Mouse (Mus musculus): ENCODE measurements around the gene Dad1. TPM values are rescaled to one million over a fixed set of nuclear protein-coding genes. Genes with fewer than 3 reads are reported as not detected.

Gene Dad1
- polyA plus RNA-seq, 2 experiments, result 133 to 224 TPM

DNA sequence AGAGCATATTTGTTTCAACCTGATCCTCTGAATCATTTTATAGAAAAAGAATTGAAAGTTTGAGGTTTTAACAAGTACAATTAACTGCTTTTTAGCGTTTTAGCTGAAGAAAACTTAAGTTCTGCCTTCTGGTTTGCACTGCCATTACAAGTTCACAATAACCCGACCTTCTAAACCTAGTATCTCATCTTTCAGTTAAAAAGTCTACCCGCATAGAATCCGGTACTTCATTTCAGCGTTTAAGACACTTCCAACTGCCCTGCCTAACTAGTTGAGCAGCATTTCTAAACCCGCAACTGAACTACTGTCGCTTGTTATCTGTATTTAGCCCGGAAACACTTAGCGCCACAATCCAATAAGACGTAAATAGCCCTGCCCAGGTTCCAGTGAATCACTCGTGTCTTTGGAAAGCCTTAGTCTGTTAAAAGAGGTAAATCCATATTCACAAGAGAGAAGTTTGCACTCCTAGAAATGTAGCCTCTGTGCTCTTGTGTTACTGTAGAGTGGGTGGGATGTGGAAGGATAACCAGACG, 832 bp upstream of the Dad1 start:
- H3K27ac ChIP-seq, result peak overlapping the region; percentile 91
- peak overlapping the region; percentile 71 to 93 for H3K4me3 ChIP-seq (ENCODE audit: insufficient read depth in 1 of 2, low read depth in 2 of 2, low read length in 2 of 2)
- H3K27me3 ChIP-seq (ENCODE audit: control insufficient read depth, insufficient read depth, low read length), result no peaks in the 10 kb centered on the region
- H3K9me3 ChIP-seq (ENCODE audit: control insufficient read depth, low read length), result no peaks in the 10 kb centered on the region
- no peak for DNase-seq (ENCODE audit: low read depth in 3 of 3, low spot score in 3 of 3)
- WGBS (ENCODE audit: insufficient replicate concordance), result 46% methylated on average over 12 of the region's 12 CpGs
- no peaks in the 10 kb centered on the region for H3K36me3 ChIP-seq (replicated peaks; ENCODE audit: control insufficient read depth, insufficient read depth, low read depth)
- ATAC-seq (ENCODE audit: insufficient read depth), result no peak
- TF ChIP-seq CTCF (IDR thresholded peaks at IDR 0.05; ENCODE audit: low read depth), result no peak
- TF ChIP-seq EP300 (IDR thresholded peaks at IDR 0.05; ENCODE audit: low read depth), result no peak
- H3K4me1 ChIP-seq (replicated peaks; ENCODE audit: control insufficient read depth in 2 of 2, insufficient read depth in 2 of 2, low read length in 1 of 2), result peaks cover 24 to 32% of the 10 kb centered on the region in 2 experiments
- H3K4me2 ChIP-seq (ENCODE audit: low read depth), result peak overlapping the region; percentile 81
- H3K9ac ChIP-seq (replicated peaks), result peak overlapping the region; percentile 92

GRCm38 (mm10) chr14:54250122-54250521, 3.8 kb downstream of the Dad1 start:
- H3K27ac ChIP-seq, result no peak overlapping the region
- no peak overlapping the region for H3K4me2 ChIP-seq (ENCODE audit: low read depth)

DNA sequence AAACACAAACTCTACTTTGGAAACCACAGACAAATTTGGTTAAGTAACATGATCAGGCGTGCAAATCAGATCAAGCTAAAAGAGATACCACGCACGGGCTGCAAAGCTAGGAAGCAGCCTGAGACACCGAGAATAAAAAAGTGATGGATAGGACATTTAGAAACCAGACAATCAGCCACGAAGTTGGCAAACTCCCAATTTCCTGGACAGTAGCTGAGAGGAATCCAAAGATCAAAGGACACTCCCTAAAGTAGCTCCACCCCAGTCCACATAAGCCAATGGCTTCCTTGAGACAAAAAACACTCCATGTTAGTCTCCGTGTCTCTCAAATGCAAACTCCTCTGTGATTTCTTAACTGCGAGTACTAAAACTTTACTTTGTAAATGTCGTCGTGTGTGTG, 4.6 kb downstream of the Dad1 start:
- TF ChIP-seq CTCF (IDR thresholded peaks at IDR 0.05; ENCODE audit: low read depth) (no peak), EP300 (IDR thresholded peaks at IDR 0.05; ENCODE audit: low read depth) (no peak)
- Histone ChIP-seq H3K4me3 (ENCODE audit: insufficient read depth in 1 of 2, low read depth in 2 of 2, low read length in 2 of 2) (no peak overlapping the region), H3K27ac (no peak overlapping the region), H3K4me2 (ENCODE audit: low read depth) (no peak overlapping the region), H3K9me3 (ENCODE audit: control insufficient read depth, low read length) (no peaks in the 10 kb centered on the region), H3K4me1 (replicated peaks; ENCODE audit: control insufficient read depth in 2 of 2, insufficient read depth in 2 of 2, low read length in 1 of 2) (peaks cover 5 to 15% of the 10 kb centered on the region in 2 experiments), H3K36me3 (replicated peaks; ENCODE audit: control insufficient read depth, insufficient read depth, low read depth) (no peaks in the 10 kb centered on the region; the same call in 1 of the 2 replicates), H3K27me3 (ENCODE audit: control insufficient read depth, insufficient read depth, low read length) (no peaks in the 10 kb centered on the region), H3K9ac (replicated peaks) (no peak overlapping the region)
- WGBS (ENCODE audit: insufficient replicate concordance), result 63% methylated on average over 9 of the region's 9 CpGs
- DNase-seq (ENCODE audit: low read depth in 3 of 3, low spot score in 3 of 3), result no peak
- no peak for ATAC-seq (ENCODE audit: insufficient read depth)

More at GRCm38 (mm10) chr14:54250122-54250521, 3.8 kb downstream of the Dad1 start:
- TF ChIP-seq CTCF (IDR thresholded peaks at IDR 0.05; ENCODE audit: low read depth) (no peak), EP300 (IDR thresholded peaks at IDR 0.05; ENCODE audit: low read depth) (no peak)
- H3K9ac ChIP-seq (replicated peaks), result no peak overlapping the region
- no peak overlapping the region for H3K4me3 ChIP-seq (ENCODE audit: insufficient read depth in 1 of 2, low read depth in 2 of 2, low read length in 2 of 2)
- DNase-seq (ENCODE audit: low read depth in 3 of 3, low spot score in 3 of 3), result no peak
- no peak for ATAC-seq (ENCODE audit: insufficient read depth)
- 56% methylated on average over 4 of the region's 4 CpGs for WGBS (ENCODE audit: insufficient replicate concordance)
- H3K4me1 ChIP-seq (replicated peaks; ENCODE audit: control insufficient read depth in 2 of 2, insufficient read depth in 2 of 2, low read length in 1 of 2), result peaks cover 10 to 20% of the 10 kb centered on the region in 2 experiments
- no peaks in the 10 kb centered on the region for H3K27me3 ChIP-seq (ENCODE audit: control insufficient read depth, insufficient read depth, low read length)
- no peaks in the 10 kb centered on the region for H3K9me3 ChIP-seq (ENCODE audit: control insufficient read depth, low read length)
- no peaks in the 10 kb centered on the region; the same call in 1 of the 2 replicates for H3K36me3 ChIP-seq (replicated peaks; ENCODE audit: control insufficient read depth, insufficient read depth, low read depth)

DNA sequence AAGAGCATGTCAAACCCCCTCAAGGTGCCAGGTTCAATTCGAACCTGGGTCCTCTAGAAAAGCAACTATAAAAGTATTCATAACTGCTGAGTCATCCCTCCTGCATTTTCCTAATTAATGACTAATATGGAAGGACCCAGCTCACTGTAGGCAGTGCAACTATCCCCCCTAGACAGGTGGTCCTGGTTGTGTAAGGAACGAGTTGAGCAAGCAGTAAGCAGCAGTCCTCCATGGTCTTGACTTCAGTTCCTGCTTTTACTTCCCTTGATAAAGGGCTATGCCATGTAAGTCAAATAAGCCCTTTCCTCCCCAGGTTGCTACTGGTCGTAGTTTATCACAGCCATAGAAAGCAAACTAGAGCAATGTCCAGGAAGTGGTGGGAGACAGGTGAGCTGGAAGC, 7.7 kb downstream of the Dad1 start:
- no peak for ATAC-seq (ENCODE audit: insufficient read depth)
- H3K4me3 ChIP-seq (ENCODE audit: insufficient read depth in 1 of 2, low read depth in 2 of 2, low read length in 2 of 2), result no peak overlapping the region
- 65% methylated on average over 3 of the region's 3 CpGs for WGBS (ENCODE audit: insufficient replicate concordance)

GRCm38 (mm10) chr14:54244183-54244582, 9.7 kb downstream of the Dad1 start:
- H3K4me3 ChIP-seq (ENCODE audit: insufficient read depth in 1 of 2, low read depth in 2 of 2, low read length in 2 of 2), result no peak overlapping the region
- no peak for DNase-seq (ENCODE audit: low read depth in 3 of 3, low spot score in 3 of 3)
- no peak overlapping the region for H3K4me2 ChIP-seq (ENCODE audit: low read depth)
- H3K27ac ChIP-seq, result no peak overlapping the region
- ATAC-seq (ENCODE audit: insufficient read depth), result no peak
- 82% methylated on average over 3 of the region's 3 CpGs for WGBS (ENCODE audit: insufficient replicate concordance)
- no peak overlapping the region for H3K9ac ChIP-seq (replicated peaks)
- TF ChIP-seq EP300 (IDR thresholded peaks at IDR 0.05; ENCODE audit: low read depth) (no peak), CTCF (IDR thresholded peaks at IDR 0.05; ENCODE audit: low read depth) (no peak)
- no peaks in the 10 kb centered on the region for H3K9me3 ChIP-seq (ENCODE audit: control insufficient read depth, low read length)
- H3K27me3 ChIP-seq (ENCODE audit: control insufficient read depth, insufficient read depth, low read length), result no peaks in the 10 kb centered on the region
- H3K36me3 ChIP-seq (replicated peaks; ENCODE audit: control insufficient read depth, insufficient read depth, low read depth), result peaks cover 28% of the 10 kb centered on the region
- 0 out of 4 replicates have a peak, but pooled peaks cover 0 to under 1% of the 10 kb centered on the region in 2 experiments for H3K4me1 ChIP-seq (replicated peaks; ENCODE audit: control insufficient read depth in 2 of 2, insufficient read depth in 2 of 2, low read length in 1 of 2)

More for the DNA sequence above, 7.7 kb downstream of the Dad1 start:
- Histone ChIP-seq H3K9me3 (ENCODE audit: control insufficient read depth, low read length) (no peaks in the 10 kb centered on the region), H3K27me3 (ENCODE audit: control insufficient read depth, insufficient read depth, low read length) (no peaks in the 10 kb centered on the region), H3K27ac (no peak overlapping the region), H3K4me1 (replicated peaks; ENCODE audit: control insufficient read depth in 2 of 2, insufficient read depth in 2 of 2, low read length in 1 of 2) (peaks cover 0 to 13% of the 10 kb centered on the region in 2 experiments; a peak in 3 of 4 replicates), H3K4me2 (ENCODE audit: low read depth) (no peak overlapping the region), H3K9ac (replicated peaks) (no peak overlapping the region), H3K36me3 (replicated peaks; ENCODE audit: control insufficient read depth, insufficient read depth, low read depth) (peaks cover 16% of the 10 kb centered on the region)
- TF ChIP-seq EP300 (IDR thresholded peaks at IDR 0.05; ENCODE audit: low read depth) (no peak), CTCF (IDR thresholded peaks at IDR 0.05; ENCODE audit: low read depth) (no peak)
- no peak for DNase-seq (ENCODE audit: low read depth in 3 of 3, low spot score in 3 of 3)

Data from liver, embryonic 14.5 days (tissue).